Mouse (Mus musculus): ENCODE data around the gene Cntrl.

- TF ChIP-seq GATA1 (IDR thresholded peaks at IDR 0.05; ENCODE audit: borderline replicate concordance, low read length) (no peak), CTCF (IDR thresholded peaks at IDR 0.05; ENCODE audit: low read depth, low read length) (no peak), TAL1 (conservative IDR thresholded peaks at IDR 0.05; ENCODE audit: low read depth, low read length) (no peak), POLR2AphosphoS5 (IDR thresholded peaks at IDR 0.05; ENCODE audit: insufficient replicate concordance, low read depth, low read length) (no peak), GATA2 (IDR thresholded peaks at IDR 0.05; ENCODE audit: borderline replicate concordance, low read depth, low read length) (no peak)
These were observed 4.4 kb upstream of the Cntrl start for GRCm38 (mm10) chr2:35104843-35105242.

Data from G1E (cell line).